Mouse (Mus musculus): Measurements from ENCODE around the gene Dnajc3. TPM values are rescaled to one million over a fixed set of nuclear protein-coding genes. Genes with fewer than 3 reads are reported as not detected.

The Dnajc3 gene
- polyA plus RNA-seq, 1 experiment from 2014 or later: 20.2 TPM

DNA sequence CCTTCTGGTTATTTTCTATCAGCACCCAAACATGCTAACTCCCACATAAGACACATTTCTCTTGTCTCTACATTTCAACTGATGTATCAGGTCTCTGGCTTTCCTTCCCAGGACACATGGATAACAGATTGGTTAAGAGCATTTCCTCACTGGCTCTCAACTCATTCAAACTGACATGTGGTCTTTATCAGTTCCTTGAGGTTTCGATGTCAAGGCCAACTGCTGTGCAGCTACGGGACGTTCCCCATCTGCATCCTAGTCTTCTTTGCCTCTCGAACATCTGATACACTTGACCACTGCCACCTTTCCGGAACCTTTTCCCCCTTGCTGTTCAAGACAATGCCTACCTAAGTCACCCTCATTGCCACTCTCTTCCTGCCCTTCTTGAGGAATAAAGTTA lies 24.1 kb upstream of the Dnajc3 start:
- no peak for ATAC-seq (replicated peaks)
- WGBS: 88% methylated on average over 5 of the region's 5 CpGs

DNA sequence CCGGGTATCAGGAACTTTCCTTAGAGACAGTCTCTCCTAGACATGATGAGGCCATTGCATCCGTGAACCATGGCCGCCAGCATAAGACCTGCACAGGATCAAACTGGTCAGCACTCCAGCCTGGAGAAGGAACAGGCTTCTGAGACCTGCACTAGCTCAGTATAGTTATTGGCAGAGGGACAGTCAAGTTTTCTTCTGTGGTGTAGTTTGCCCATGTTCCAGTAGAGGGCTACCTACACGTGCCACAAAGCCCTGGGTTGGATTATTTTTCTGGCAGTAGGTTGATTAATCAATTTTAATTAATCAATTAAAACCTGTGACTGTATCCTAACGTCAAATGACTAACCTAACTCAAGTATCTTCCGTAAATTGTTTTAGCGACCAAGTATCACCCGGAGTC lies 18.8 kb upstream of the Dnajc3 start:
- Histone ChIP-seq H3K9me3 (no peaks in the 10 kb centered on the region), H3K4me1 (peaks cover 37% of the 10 kb centered on the region), H3K4me2 (no peak overlapping the region), H3K27ac (no peak overlapping the region), H3K27me3 (replicated peaks) (no peaks in the 10 kb centered on the region), H3K9ac (no peak overlapping the region), H3K36me3 (replicated peaks) (peaks cover 3% of the 10 kb centered on the region; the same call in 1 of the 2 replicates), H3K4me3 (no peak overlapping the region)
- no peak for ATAC-seq (replicated peaks)
- 70% methylated on average over 8 of the region's 8 CpGs for WGBS

More for the DNA sequence above, 24.1 kb upstream of the Dnajc3 start:
- no peak overlapping the region for H3K4me2 ChIP-seq
- H3K4me1 ChIP-seq: no peaks in the 10 kb centered on the region
- H3K9me3 ChIP-seq: no peaks in the 10 kb centered on the region
- peaks cover 22% of the 10 kb centered on the region; the same call in 1 of the 2 replicates for H3K36me3 ChIP-seq (replicated peaks)
- H3K27me3 ChIP-seq (replicated peaks): no peaks in the 10 kb centered on the region
- H3K9ac ChIP-seq: no peak overlapping the region
- no peak overlapping the region for H3K4me3 ChIP-seq
- H3K27ac ChIP-seq: no peak overlapping the region

DNA sequence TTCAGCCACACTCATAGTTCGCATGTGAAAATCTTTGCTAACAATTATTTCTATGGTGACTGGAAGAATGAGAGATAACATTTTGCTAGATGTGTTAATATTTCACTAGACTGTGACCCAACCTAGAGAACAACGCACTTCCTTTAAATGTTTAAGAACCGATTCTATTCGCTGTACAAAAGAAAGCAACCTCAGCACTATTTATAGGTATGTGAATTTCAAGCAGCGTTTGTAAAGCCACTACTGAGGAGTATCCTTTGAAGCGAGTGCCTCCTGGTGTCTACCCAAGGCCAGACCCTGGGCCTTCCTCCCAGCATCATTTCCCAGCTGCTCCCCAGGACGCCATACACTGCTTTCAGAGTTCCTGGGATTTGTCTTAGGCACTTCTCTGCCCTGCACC lies 17.1 kb upstream of the Dnajc3 start:
- WGBS: 59% methylated on average over 7 of the region's 7 CpGs
- no peak for ATAC-seq (replicated peaks)
- Histone ChIP-seq H3K27me3 (replicated peaks) (no peaks in the 10 kb centered on the region), H3K9me3 (no peaks in the 10 kb centered on the region), H3K9ac (no peak overlapping the region), H3K4me1 (peaks cover 46% of the 10 kb centered on the region), H3K4me3 (no peak overlapping the region), H3K27ac (no peak overlapping the region), H3K36me3 (replicated peaks) (peaks cover 3% of the 10 kb centered on the region; the same call in 1 of the 2 replicates), H3K4me2 (peak overlapping the region; percentile 77)

DNA sequence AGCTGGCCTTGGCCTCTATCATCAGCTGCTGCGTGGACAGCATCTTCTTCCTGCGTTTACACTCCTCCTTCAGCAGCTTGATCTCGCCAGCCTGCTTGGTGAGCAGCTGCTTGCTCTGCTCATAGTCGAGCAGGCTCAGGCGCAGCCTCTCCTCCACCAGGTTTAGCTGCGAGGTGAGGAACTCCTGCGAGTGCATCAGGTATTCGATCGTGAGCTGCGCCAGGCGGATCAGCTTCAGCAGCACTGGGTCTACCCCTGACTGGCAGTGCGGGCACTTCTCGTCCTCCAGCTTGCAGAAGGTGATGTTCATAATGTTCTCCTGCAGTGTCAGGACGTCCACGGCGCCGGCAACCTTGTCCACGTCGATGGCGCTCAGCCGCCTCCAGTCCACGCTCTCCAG lies 15.5 kb upstream of the Dnajc3 start:
- Histone ChIP-seq H3K27ac (no peak overlapping the region), H3K4me3 (peak overlapping the region; percentile 66), H3K27me3 (replicated peaks) (no peaks in the 10 kb centered on the region), H3K9me3 (no peaks in the 10 kb centered on the region), H3K36me3 (replicated peaks) (peaks cover 3% of the 10 kb centered on the region; the same call in 1 of the 2 replicates), H3K4me1 (peaks cover 51% of the 10 kb centered on the region), H3K9ac (peak overlapping the region; percentile 38), H3K4me2 (peak overlapping the region; percentile 77)
- 16% methylated on average over 22 of the region's 22 CpGs for WGBS
- ATAC-seq (replicated peaks): 0 out of 2 replicates have a peak, but pooled peaks have one; percentile 22

DNA sequence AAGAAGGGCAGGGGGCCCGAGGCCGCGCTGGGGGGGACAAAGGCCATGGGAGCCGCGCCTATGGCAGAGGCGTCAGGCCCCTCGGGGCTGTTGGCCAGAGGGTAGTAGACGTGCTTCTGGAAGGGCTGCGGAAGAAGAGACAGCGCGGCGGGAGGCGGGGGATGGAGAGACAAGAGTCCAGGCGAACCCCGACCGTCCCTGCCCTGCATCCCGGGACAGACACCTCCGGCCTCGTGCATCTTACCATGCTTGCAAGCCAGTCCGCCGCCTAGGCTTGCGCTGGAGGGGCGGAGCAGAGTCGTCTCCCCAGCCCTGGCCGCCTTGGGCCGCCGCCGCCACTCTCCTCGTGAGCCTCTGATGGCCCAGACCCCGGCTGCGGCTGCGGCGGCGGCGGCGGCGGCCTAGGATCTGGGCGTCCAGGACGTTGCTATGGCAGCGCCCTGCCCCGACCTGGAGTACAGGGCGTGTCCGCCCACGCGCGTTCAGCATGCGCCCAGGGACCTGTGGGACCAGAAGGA lies 15.1 kb upstream of the Dnajc3 start:
- 2% methylated on average over 47 of the region's 47 CpGs for WGBS
- ATAC-seq (replicated peaks): peak; percentile 25
- H3K4me1 ChIP-seq: peaks cover 51% of the 10 kb centered on the region

DNA sequence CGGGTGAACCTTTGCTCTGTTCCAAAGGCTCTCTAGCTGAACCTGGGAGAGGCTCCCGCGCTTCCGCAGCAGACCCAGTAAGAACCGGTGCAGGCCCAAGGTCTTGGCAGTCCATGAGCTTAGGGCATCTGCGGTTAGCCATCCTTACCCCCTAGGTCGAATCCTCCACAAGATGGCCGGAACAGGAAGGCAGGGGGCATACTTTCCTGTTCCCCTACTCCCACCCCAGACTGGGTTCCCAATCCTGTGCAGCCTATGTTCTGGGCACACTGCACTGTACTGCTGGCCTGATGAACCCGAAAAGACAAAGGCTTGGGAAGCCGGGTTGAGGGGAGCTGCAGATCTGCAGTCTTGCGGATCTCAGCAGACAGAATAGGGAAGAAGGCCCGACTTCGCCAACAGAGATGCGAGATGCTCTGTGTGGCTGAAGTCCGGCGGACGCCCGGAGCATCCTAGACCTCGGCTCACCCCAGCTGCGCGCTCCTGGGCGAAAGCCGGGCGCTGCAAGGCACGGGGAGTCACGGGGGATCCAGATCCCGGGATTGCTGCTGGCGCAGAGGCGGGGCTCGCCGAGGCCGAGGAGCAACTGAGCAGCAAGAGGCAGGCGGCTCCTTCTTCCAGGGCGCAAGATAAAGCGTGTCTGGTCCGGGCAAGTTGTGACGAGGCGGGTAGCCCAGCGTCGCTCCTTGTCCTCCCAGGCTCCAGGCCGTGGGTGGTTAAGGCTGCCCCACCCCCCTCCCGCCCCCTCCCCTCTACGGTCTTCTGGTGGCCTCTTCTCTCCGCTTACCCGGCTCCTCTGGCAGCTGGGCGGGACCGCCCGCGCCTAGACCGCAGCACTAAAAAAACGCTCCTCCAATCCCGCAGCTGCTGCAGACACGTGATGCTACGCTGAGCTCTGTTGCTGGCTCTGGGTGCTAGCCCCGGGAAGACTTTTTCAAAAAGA lies 12.8 kb upstream of the Dnajc3 start, which contains the start of gene Dzip1:
TSS of gene Dzip1 (minus strand) at position 788 of the 943 bp plus-strand sequence.
- Histone ChIP-seq H3K9me3 (no peaks in the 10 kb centered on the region), H3K9ac (peak within 1 kb of the TSS; percentile 91), H3K27ac (peak within 1 kb of the TSS; percentile 89), H3K27me3 (replicated peaks) (no peaks in the 10 kb centered on the region), H3K4me3 (peak within 1 kb of the TSS; percentile 66), H3K36me3 (replicated peaks) (no peaks in the 10 kb centered on the region), H3K4me1 (peaks cover 51% of the 10 kb centered on the region), H3K4me2 (peak within 1 kb of the TSS; percentile 77)
- WGBS: under 1% methylated on average over 55 of the region's 55 CpGs
- peak; percentile 95 for ATAC-seq (replicated peaks)

More for the DNA sequence above, 15.1 kb upstream of the Dnajc3 start:
- no peaks in the 10 kb centered on the region for H3K9me3 ChIP-seq
- peak overlapping the region; percentile 66 for H3K4me3 ChIP-seq
- no peak overlapping the region for H3K27ac ChIP-seq
- H3K36me3 ChIP-seq (replicated peaks): peaks cover 3% of the 10 kb centered on the region; the same call in 1 of the 2 replicates
- peak overlapping the region; percentile 77 for H3K4me2 ChIP-seq
- peak overlapping the region; percentile 38 for H3K9ac ChIP-seq
- H3K27me3 ChIP-seq (replicated peaks): no peaks in the 10 kb centered on the region

DNA sequence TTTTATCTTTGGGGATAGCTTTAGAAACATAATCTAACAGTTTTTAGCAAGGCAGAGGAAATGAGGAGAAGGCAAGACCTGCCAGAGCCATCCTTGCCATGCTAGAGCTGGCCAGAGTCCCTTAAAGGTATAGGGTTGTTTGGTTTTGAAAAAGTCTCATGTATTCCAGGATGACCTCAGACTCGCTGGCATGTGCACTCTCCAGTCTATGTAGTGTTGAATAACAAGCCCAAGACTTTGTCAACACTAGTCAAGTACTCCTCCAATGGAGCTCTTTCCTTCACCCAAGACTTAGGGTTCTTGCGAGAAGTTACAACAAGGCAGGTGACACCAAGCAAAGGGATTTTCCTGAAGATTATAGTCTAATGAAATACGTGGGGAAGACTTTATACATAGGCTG lies 9.2 kb upstream of the Dnajc3 start:
- Histone ChIP-seq H3K4me2 (no peak overlapping the region), H3K4me1 (peaks cover 18% of the 10 kb centered on the region), H3K9ac (no peak overlapping the region), H3K36me3 (replicated peaks) (no peaks in the 10 kb centered on the region), H3K27me3 (replicated peaks) (no peaks in the 10 kb centered on the region), H3K9me3 (no peaks in the 10 kb centered on the region), H3K4me3 (no peak overlapping the region), H3K27ac (no peak overlapping the region)
- ATAC-seq (replicated peaks): no peak
- WGBS: 89% methylated on average over 3 of the region's 3 CpGs

DNA sequence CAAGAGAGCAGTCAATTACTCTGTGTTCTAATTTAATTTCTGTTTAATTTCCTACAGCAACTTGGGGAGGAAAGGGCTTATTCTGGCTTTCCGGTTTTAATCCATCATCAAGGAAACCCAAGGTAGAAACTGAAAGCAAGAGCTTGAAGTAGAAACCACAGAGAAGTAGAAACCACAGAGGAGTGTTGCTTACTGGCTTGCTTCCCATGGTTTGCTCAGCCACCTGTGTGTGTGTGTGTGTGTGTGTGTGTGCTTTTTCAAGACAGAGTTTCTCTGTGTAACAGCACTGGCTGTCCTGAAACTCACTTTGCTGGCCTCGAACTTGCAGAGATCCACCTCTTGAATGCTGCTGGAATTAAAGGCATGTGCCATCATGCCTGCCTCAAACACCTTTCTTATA lies 8.0 kb upstream of the Dnajc3 start:
- no peak for ATAC-seq (replicated peaks)
- H3K36me3 ChIP-seq (replicated peaks): no peaks in the 10 kb centered on the region
- WGBS: 88% methylated on average over 2 of the region's 2 CpGs

DNA sequence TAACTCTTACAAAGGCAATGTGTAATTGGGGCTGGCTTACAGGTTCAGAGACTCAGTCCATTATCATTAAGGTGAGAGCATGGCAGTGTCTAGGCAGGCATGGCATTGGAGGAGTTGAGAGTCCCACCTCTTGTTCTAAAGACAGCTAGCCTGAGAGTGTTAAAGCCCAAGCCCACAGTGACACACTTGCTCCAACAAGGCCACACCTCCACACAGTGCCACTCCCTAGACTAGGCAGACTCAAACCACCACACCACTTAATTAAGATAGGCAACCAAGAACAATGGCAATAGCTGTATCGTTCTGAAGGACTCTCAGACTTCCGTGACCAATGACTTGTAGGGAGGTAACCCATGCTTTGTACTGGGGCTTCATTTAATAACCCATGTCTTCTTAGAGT lies 7.0 kb upstream of the Dnajc3 start:
- H3K4me3 ChIP-seq: no peak overlapping the region
- no peaks in the 10 kb centered on the region for H3K36me3 ChIP-seq (replicated peaks)
- no peaks in the 10 kb centered on the region for H3K9me3 ChIP-seq
- no peak overlapping the region for H3K27ac ChIP-seq
- no peak for ATAC-seq (replicated peaks)
- H3K4me1 ChIP-seq: peaks cover 4% of the 10 kb centered on the region
- no peak overlapping the region for H3K4me2 ChIP-seq
- no peaks in the 10 kb centered on the region for H3K27me3 ChIP-seq (replicated peaks)
- no peak overlapping the region for H3K9ac ChIP-seq
- 71% methylated on average over 2 of the region's 2 CpGs for WGBS

More for the DNA sequence above, 8.0 kb upstream of the Dnajc3 start:
- Histone ChIP-seq H3K9me3 (no peaks in the 10 kb centered on the region), H3K4me3 (no peak overlapping the region), H3K4me1 (peaks cover 8% of the 10 kb centered on the region), H3K4me2 (no peak overlapping the region), H3K9ac (no peak overlapping the region), H3K27ac (no peak overlapping the region), H3K27me3 (replicated peaks) (no peaks in the 10 kb centered on the region)

DNA sequence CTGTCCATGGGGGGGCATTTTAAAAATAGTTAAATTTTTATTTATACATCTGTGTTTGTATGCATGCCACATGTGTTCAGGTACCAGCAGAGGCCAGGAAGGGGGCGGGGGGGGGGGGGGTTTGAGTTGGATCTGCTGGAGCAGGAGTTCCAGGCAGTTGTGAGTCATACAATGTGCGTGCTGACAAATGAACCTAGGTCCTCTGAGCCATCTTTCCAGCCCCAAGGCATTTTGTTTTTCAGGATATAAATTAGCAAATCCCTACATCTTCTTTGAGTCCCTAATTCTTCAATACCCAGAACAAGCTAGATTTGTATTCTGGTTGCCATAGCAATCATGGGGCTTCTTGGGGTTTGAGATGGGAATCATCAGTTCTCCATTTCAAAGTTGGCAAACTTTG lies 6.6 kb upstream of the Dnajc3 start:
- no peak overlapping the region for H3K9ac ChIP-seq
- H3K4me1 ChIP-seq: no peaks in the 10 kb centered on the region; the same call in 1 of the 2 replicates
- 0 out of 2 replicates have a peak, but pooled peaks cover 1% of the 10 kb centered on the region for H3K27me3 ChIP-seq (replicated peaks)
- no peak for ATAC-seq (replicated peaks)
- H3K4me3 ChIP-seq: no peak overlapping the region
- no peaks in the 10 kb centered on the region for H3K36me3 ChIP-seq (replicated peaks)
- no peaks in the 10 kb centered on the region for H3K9me3 ChIP-seq
- H3K27ac ChIP-seq: no peak overlapping the region
- H3K4me2 ChIP-seq: no peak overlapping the region
- 82% methylated on average over 2 of the region's 2 CpGs for WGBS

DNA sequence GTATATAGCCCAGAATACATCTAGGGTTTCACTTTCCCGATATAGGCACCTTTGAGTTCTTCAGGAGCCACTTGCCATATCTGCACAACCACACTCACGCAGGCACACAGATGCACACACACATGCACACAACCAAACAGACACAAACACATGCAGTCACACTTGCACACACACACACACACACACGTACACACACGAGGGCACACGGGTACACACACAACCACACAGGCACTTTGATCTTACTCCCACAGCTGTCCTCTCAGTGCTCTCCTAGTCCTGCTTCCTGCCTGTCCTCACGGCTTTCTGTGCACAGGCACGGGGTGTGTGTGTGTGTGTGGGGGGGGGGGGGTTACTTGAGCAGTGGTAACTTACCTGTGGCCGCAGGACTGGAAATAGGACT lies 4.8 kb upstream of the Dnajc3 start:
- Histone ChIP-seq H3K9ac (no peak overlapping the region), H3K9me3 (no peaks in the 10 kb centered on the region), H3K27me3 (replicated peaks) (0 out of 2 replicates have a peak, but pooled peaks cover 4% of the 10 kb centered on the region), H3K4me2 (no peak overlapping the region), H3K27ac (no peak overlapping the region), H3K4me1 (peaks cover 7% of the 10 kb centered on the region), H3K4me3 (no peak overlapping the region), H3K36me3 (replicated peaks) (no peaks in the 10 kb centered on the region)
- 71% methylated on average over 8 of the region's 8 CpGs for WGBS
- no peak for ATAC-seq (replicated peaks)

DNA sequence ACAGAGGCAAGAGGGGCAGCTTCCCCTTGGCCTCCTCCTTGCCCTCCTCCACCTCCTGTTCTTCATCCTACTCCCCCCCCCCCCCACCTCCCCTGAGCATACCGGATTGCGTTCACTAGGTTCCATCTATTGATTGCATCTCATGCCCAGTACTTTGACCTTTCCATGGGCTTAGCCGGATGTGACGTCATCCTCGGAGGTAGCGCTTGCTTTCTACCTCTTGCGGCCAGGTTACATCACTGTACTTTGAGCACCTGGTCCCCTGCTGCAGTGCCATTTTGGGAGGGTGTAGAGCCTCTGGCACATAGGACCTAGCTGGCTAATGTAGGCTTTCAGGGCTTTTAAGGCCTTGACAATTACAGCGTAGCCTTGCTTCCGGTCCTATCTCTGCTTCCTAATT lies 3.1 kb upstream of the Dnajc3 start:
- Histone ChIP-seq H3K27me3 (replicated peaks) (0 out of 2 replicates have a peak, but pooled peaks cover 4% of the 10 kb centered on the region), H3K4me2 (no peak overlapping the region), H3K4me1 (peaks cover 19% of the 10 kb centered on the region), H3K9ac (no peak overlapping the region), H3K27ac (no peak overlapping the region), H3K36me3 (replicated peaks) (no peaks in the 10 kb centered on the region), H3K4me3 (no peak overlapping the region), H3K9me3 (no peaks in the 10 kb centered on the region)
- WGBS: 86% methylated on average over 9 of the region's 9 CpGs
- ATAC-seq (replicated peaks): no peak
